Mouse (Mus musculus) c-Kit-negative CD71-positive TER-119-positive erythroid progenitor cells, embryonic 14.5 days (primary cell): ENCODE measurements around the gene Asic2.

Experiments
- DNase-seq: peaks from one replicate; pipeline ENCODE4 v3.0.0-alpha.2; 2013; ENCODE audit warnings: low read depth, low spot score

Gene Asic2

GRCm38 (mm10) chr11:81611948-81612797 is 356.1 kb downstream of the Asic2 start:
- DNase-seq: no peak

GRCm38 (mm10) chr11:81610506-81610905 is 357.8 kb downstream of the Asic2 start:
- DNase-seq: no peak

- no peak for DNase-seq
Measured at GRCm38 (mm10) chr11:81602971-81603370, 365.3 kb downstream of the Asic2 start.

- no peak for DNase-seq
Measured at GRCm38 (mm10) chr11:81601736-81602135, 366.5 kb downstream of the Asic2 start.

GRCm38 (mm10) chr11:81597601-81598000 is 370.7 kb downstream of the Asic2 start:
- no peak for DNase-seq

GRCm38 (mm10) chr11:81595235-81595634 is 373.0 kb downstream of the Asic2 start:
- no peak for DNase-seq

- no peak for DNase-seq
Measured at GRCm38 (mm10) chr11:81592776-81593175, 375.5 kb downstream of the Asic2 start.

GRCm38 (mm10) chr11:81590911-81591310 is 377.3 kb downstream of the Asic2 start:
- no peak for DNase-seq

GRCm38 (mm10) chr11:81588630-81589029 is 379.6 kb downstream of the Asic2 start:
- no peak for DNase-seq

GRCm38 (mm10) chr11:81587942-81588341 is 380.3 kb downstream of the Asic2 start:
- DNase-seq: no peak

GRCm38 (mm10) chr11:81587114-81587513 is 381.1 kb downstream of the Asic2 start:
- DNase-seq: no peak

- no peak for DNase-seq
Measured at GRCm38 (mm10) chr11:81584506-81584905, 383.8 kb downstream of the Asic2 start.

- no peak for DNase-seq
Measured at GRCm38 (mm10) chr11:81583195-81583594, 385.1 kb downstream of the Asic2 start.

- no peak for DNase-seq
Measured at GRCm38 (mm10) chr11:81582161-81582560, 386.1 kb downstream of the Asic2 start.

GRCm38 (mm10) chr11:81579753-81580152 is 388.5 kb downstream of the Asic2 start:
- no peak for DNase-seq

GRCm38 (mm10) chr11:81570406-81570805 is 397.9 kb downstream of the Asic2 start:
- no peak for DNase-seq

- DNase-seq: no peak
Measured at GRCm38 (mm10) chr11:81564857-81565256, 403.4 kb downstream of the Asic2 start.

GRCm38 (mm10) chr11:81560374-81560773 is 407.9 kb downstream of the Asic2 start:
- DNase-seq: no peak

- no peak for DNase-seq
Measured at GRCm38 (mm10) chr11:81543189-81543588, 425.1 kb downstream of the Asic2 start.

- DNase-seq: peak; percentile 2
Measured at GRCm38 (mm10) chr11:81535121-81535717, 433.0 kb downstream of the Asic2 start.

- DNase-seq: peak; percentile 4
Measured at GRCm38 (mm10) chr11:81534686-81535085, 433.6 kb downstream of the Asic2 start.

- no peak for DNase-seq
Measured at GRCm38 (mm10) chr11:81531906-81532305, 436.4 kb downstream of the Asic2 start.

- no peak for DNase-seq
Measured at GRCm38 (mm10) chr11:81522927-81523326, 445.3 kb downstream of the Asic2 start.
